Mouse (Mus musculus) spleen, adult 2 months (tissue): Measurements from ENCODE around the gene Xpo5.

ENCODE experiments used
- CTCF ChIP-seq: fragments of 200-500 bp; IDR thresholded peaks from 2 replicates; pipeline ENCODE4 v1.5.1; 2011; ENCODE audit warnings: mild to moderate bottlenecking, inconsistent platforms; ENCODE audit not compliant: insufficient read depth, insufficient read length, insufficient replicate concordance; ENCODE audit errors: extremely low read depth
- POLR2A ChIP-seq: fragments of 200-500 bp; IDR thresholded peaks from 2 replicates; pipeline ENCODE4 v1.6.1; 2011; ENCODE audit warnings: low read depth, low read length, inconsistent platforms

DNA sequence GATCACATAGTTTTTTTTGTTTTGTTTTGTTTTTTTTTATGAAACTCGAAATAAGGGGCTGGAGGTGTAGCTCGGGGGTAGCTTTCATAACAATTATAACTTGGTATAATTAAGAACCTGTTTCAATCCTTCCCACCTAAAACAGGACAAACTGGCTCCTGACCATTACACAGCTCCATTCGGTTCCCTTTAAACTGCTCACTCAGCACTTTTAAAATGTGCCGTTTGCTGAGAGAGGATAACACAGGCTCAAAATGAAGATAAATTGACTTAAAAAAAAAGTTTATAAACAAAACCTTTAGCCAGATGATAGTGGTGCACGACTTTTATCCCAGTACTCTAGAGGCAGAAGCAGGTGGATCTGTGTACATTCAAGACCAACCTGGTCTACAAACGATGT is 82.8 kb downstream of the Xpo5 start:
- TF ChIP-seq CTCF, result no peak
- no peak for TF ChIP-seq POLR2A
